Mouse (Mus musculus) myocyte (in vitro differentiated cells): ENCODE results near the gene Spryd3. TPM values are rescaled to one million over a fixed set of nuclear protein-coding genes. Genes with fewer than 3 reads are reported as not detected.
"Not testable (repeated sequence)": the region's sequence is repeated elsewhere in the genome, so short reads cannot be mapped to it uniquely, and the experiment has no call there.

Source experiments
- H3K27me3 ChIP-seq: one replicate; pipeline ENCODE4 v1.6.1; 2011; ENCODE audit not compliant: control insufficient read depth, insufficient read depth, insufficient read length
- H3K36me3 ChIP-seq: one replicate; pipeline ENCODE4 v1.6.1; 2011; ENCODE audit not compliant: control insufficient read depth, insufficient read depth
- H3K4me2 ChIP-seq: one replicate; pipeline ENCODE4 v1.6.1; 2011; ENCODE audit warnings: low read depth, control low read depth
- H3K4me3 ChIP-seq: one replicate; pipeline ENCODE4 v1.5.1; 2011; ENCODE audit warnings: mild to moderate bottlenecking, control low read depth, moderate library complexity
- H3K79me2 ChIP-seq: one replicate; pipeline ENCODE4 v1.6.1; 2011; ENCODE audit not compliant: control insufficient read depth, insufficient read depth
- H3ac ChIP-seq: one replicate; pipeline ENCODE4 v1.6.1; 2011; ENCODE audit not compliant: control insufficient read depth, insufficient read length
- CEBPB ChIP-seq: IDR thresholded peaks from 2 replicates; pipeline ENCODE4 v1.6.1; 2011; ENCODE audit warnings: mild to moderate bottlenecking, moderate library complexity; ENCODE audit not compliant: poor library complexity, insufficient read depth, severe bottlenecking
- E2F4 ChIP-seq: IDR thresholded peaks from one replicate; pipeline ENCODE4 v1.6.1; 2011; ENCODE audit warnings: mild to moderate bottlenecking, control low read depth, moderate library complexity; ENCODE audit not compliant: insufficient read depth
- MAX ChIP-seq: IDR thresholded peaks from one replicate; pipeline ENCODE4 v1.6.1; 2011; ENCODE audit warnings: low read depth, mild to moderate bottlenecking, control low read depth
- MYOD1 ChIP-seq, 3 experiments: IDR thresholded peaks; one replicate each; pipeline ENCODE4 v1.6.1; 2011; ENCODE audit warnings: control low read depth in 2 of 3, low read depth in 2 of 3, mild to moderate bottlenecking in 2 of 3, moderate library complexity in 1 of 3; ENCODE audit not compliant: insufficient read length in 2 of 3, control insufficient read depth in 1 of 3
- MYOG ChIP-seq, 3 experiments: IDR thresholded peaks; one replicate each; pipeline ENCODE4 v1.6.1; 2011; ENCODE audit warnings: control low read depth in 2 of 3, low read depth in 2 of 3, mild to moderate bottlenecking in 2 of 3; ENCODE audit not compliant: insufficient read length in 2 of 3, control insufficient read depth in 1 of 3, insufficient read depth in 1 of 3
- POLR2A ChIP-seq: IDR thresholded peaks from one replicate; pipeline ENCODE4 v1.6.1; 2011; ENCODE audit warnings: low read depth, mild to moderate bottlenecking, control low read depth, moderate library complexity; ENCODE audit not compliant: insufficient read length
- POLR2AphosphoS2 ChIP-seq: IDR thresholded peaks from one replicate; pipeline ENCODE4 v1.6.1; 2011; ENCODE audit warnings: low read depth, control low read depth; ENCODE audit not compliant: insufficient read length
- REST ChIP-seq: IDR thresholded peaks from one replicate; pipeline ENCODE4 v1.6.1; 2011; ENCODE audit warnings: mild to moderate bottlenecking, control low read depth, moderate library complexity; ENCODE audit not compliant: insufficient read depth, insufficient read length
- SRF ChIP-seq: IDR thresholded peaks from one replicate; pipeline ENCODE4 v1.6.1; 2011; ENCODE audit warnings: low read depth; ENCODE audit not compliant: control insufficient read depth, insufficient read length
- TCF12 ChIP-seq: IDR thresholded peaks from one replicate; pipeline ENCODE4 v1.6.1; 2011; ENCODE audit warnings: mild to moderate bottlenecking, control low read depth; ENCODE audit not compliant: poor library complexity, insufficient read depth, severe bottlenecking
- TCF3 ChIP-seq: IDR thresholded peaks from one replicate; pipeline ENCODE4 v1.6.1; 2011; ENCODE audit warnings: low read depth, control low read depth; ENCODE audit not compliant: insufficient read length
- USF1 ChIP-seq: IDR thresholded peaks from one replicate; pipeline ENCODE4 v1.6.1; 2011; ENCODE audit warnings: low read depth, mild to moderate bottlenecking, control low read depth, moderate library complexity
- polyA plus RNA-seq: library from polyadenylated mRNA; unstranded; fragments of >200 nt; fragmentation: generic; extraction: Trizol; gene quantifications from one replicate; pipeline ENCODE4 v1.2.1, GENCODE M21; 2012; ENCODE audit warnings: missing spikeins

Spryd3 gene
- polyA plus RNA-seq, 1 experiment: 51.0 TPM

- no peak overlapping the region for H3ac ChIP-seq
- no peaks in the 10 kb centered on the region for H3K79me2 ChIP-seq
- no peaks in the 10 kb centered on the region for H3K27me3 ChIP-seq
- no peaks in the 10 kb centered on the region for H3K36me3 ChIP-seq
- TF ChIP-seq TCF12 (no peak), TCF3 (no peak), POLR2AphosphoS2 (no peak), REST (no peak), MAX (no peak), POLR2A (no peak), SRF (no peak), MYOG (IDR thresholded peaks at IDR 0.05; ENCODE audit: control insufficient read depth in 1 of 3, insufficient read depth in 1 of 3, insufficient read length in 2 of 3, low read depth in 2 of 3) (no peak)
- H3K4me2 ChIP-seq: no peak overlapping the region
- no peak overlapping the region for H3K4me3 ChIP-seq
These were observed 24.5 kb upstream of the Spryd3 start for GRCm38 (mm10) chr15:102160415-102161060.

GRCm38 (mm10) chr15:102156836-102157235 lies 20.8 kb upstream of the Spryd3 start:
- H3K4me3 ChIP-seq: no peak overlapping the region
- no peaks in the 10 kb centered on the region for H3K79me2 ChIP-seq
- H3K4me2 ChIP-seq: no peak overlapping the region
- H3K36me3 ChIP-seq: no peaks in the 10 kb centered on the region
- TF ChIP-seq MYOG (IDR thresholded peaks at IDR 0.05; ENCODE audit: control insufficient read depth in 1 of 3, insufficient read depth in 1 of 3, insufficient read length in 2 of 3, low read depth in 2 of 3) (peak in 1 of 3 experiments; percentile 15), E2F4 (no peak), TCF3 (no peak)
- H3ac ChIP-seq: no peak overlapping the region
- no peaks in the 10 kb centered on the region for H3K27me3 ChIP-seq

GRCm38 (mm10) chr15:102155006-102155405 lies 19.0 kb upstream of the Spryd3 start:
- not testable (repeated sequence) for H3K79me2 ChIP-seq, H3K4me2 ChIP-seq, H3K4me3 ChIP-seq, H3K27me3 ChIP-seq, H3K36me3 ChIP-seq, H3ac ChIP-seq

GRCm38 (mm10) chr15:102152646-102153045 lies 16.6 kb upstream of the Spryd3 start:
- peaks cover under 1% of the 10 kb centered on the region for H3K79me2 ChIP-seq
- H3ac ChIP-seq: no peak overlapping the region
- peaks cover 8% of the 10 kb centered on the region for H3K36me3 ChIP-seq
- H3K27me3 ChIP-seq: no peaks in the 10 kb centered on the region
- H3K4me3 ChIP-seq: no peak overlapping the region
- H3K4me2 ChIP-seq: no peak overlapping the region
- TF ChIP-seq MAX (no peak), POLR2AphosphoS2 (no peak), MYOG (IDR thresholded peaks at IDR 0.05; ENCODE audit: control insufficient read depth in 1 of 3, insufficient read depth in 1 of 3, insufficient read length in 2 of 3, low read depth in 2 of 3) (peak in 1 of 3 experiments; percentile 32), TCF3 (no peak)

- H3K36me3 ChIP-seq: peaks cover 8% of the 10 kb centered on the region
- peak within 1 kb of the TSS; percentile 33 for H3K4me2 ChIP-seq
- TF ChIP-seq E2F4 (no peak), SRF (no peak), POLR2A (no peak), POLR2AphosphoS2 (peak; percentile 45), TCF12 (no peak), REST (no peak), TCF3 (no peak), USF1 (no peak), CEBPB (peak; percentile 97), MYOG (IDR thresholded peaks at IDR 0.05; ENCODE audit: control insufficient read depth in 1 of 3, insufficient read depth in 1 of 3, insufficient read length in 2 of 3, low read depth in 2 of 3) (no peak), MYOD1 (IDR thresholded peaks at IDR 0.05; ENCODE audit: control insufficient read depth in 1 of 3, insufficient read length in 2 of 3, low read depth in 2 of 3) (no peak), MAX (no peak)
- H3K27me3 ChIP-seq: no peaks in the 10 kb centered on the region
- peaks cover 5% of the 10 kb centered on the region for H3K79me2 ChIP-seq
- no peak within 1 kb of the TSS for H3K4me3 ChIP-seq
- no peak within 1 kb of the TSS for H3ac ChIP-seq
These were observed 14.5 kb upstream of the Spryd3 start, which contains the start of gene Soat2 for GRCm38 (mm10) chr15:102150301-102151135. Soat2 (plus strand) TSS chr15:102150526.
